Mouse (Mus musculus) hindbrain, embryonic 14.5 days (tissue): ENCODE measurements around the gene Trp53inp2. TPM values are rescaled to one million over a fixed set of nuclear protein-coding genes. Genes with fewer than 3 reads are reported as not detected.

ENCODE experiments used
- ATAC-seq: fragments of 200-750 bp; cut with Nextera tagmentation; 2 replicates; pipeline ENCODE4 v1.8.0; 2017; ENCODE audit warnings: moderate number of reproducible peaks, mild to moderate bottlenecking, moderate TSS enrichment, moderate library complexity; ENCODE audit not compliant: low FRiP score
- DNase-seq: peaks from one replicate; pipeline ENCODE4 v3.0.0-alpha.2; 2015; ENCODE audit warnings: low spot score
- H3K27ac ChIP-seq: fragments of 300-500 bp; sonication (generic); 2 replicates; pipeline ENCODE4 v1.5.1; 2014; ENCODE audit warnings: mild to moderate bottlenecking, moderate library complexity
- H3K27me3 ChIP-seq: fragments of 300-500 bp; sonication (generic); 2 replicates; pipeline ENCODE4 v1.6.1; 2014; ENCODE audit warnings: mild to moderate bottlenecking, low read length, mixed read lengths; ENCODE audit not compliant: control insufficient read depth, insufficient read depth
- H3K36me3 ChIP-seq: fragments of 300-500 bp; sonication (generic); replicated peaks from 2 replicates; pipeline ENCODE4 v1.6.1; 2014; ENCODE audit not compliant: control insufficient read depth, insufficient read depth
- H3K4me1 ChIP-seq: fragments of 300-500 bp; sonication (generic); replicated peaks from 2 replicates; pipeline ENCODE4 v1.6.1; 2014; ENCODE audit warnings: antibody characterized with exemption, low read length, mixed read lengths; ENCODE audit not compliant: control insufficient read depth, insufficient read depth
- H3K4me2 ChIP-seq: fragments of 300-500 bp; sonication (generic); replicated peaks from 2 replicates; pipeline ENCODE4 v1.6.1; 2014; ENCODE audit warnings: mild to moderate bottlenecking, moderate library complexity
- H3K4me3 ChIP-seq: fragments of 300-500 bp; sonication (generic); replicated peaks from 2 replicates; pipeline ENCODE4 v1.5.1; 2014; ENCODE audit warnings: mild to moderate bottlenecking, low read length
- H3K9ac ChIP-seq: fragments of 300-500 bp; sonication (generic); 2 replicates; pipeline ENCODE4 v1.6.1; 2014
- H3K9me3 ChIP-seq: fragments of 300-500 bp; sonication (generic); 2 replicates; pipeline ENCODE4 v1.6.1; 2016; ENCODE audit warnings: low read length; ENCODE audit not compliant: control insufficient read depth
- WGBS: fragments of 180-500 bp; shearing (Covaris S2); extraction: QIAGEN DNeasy Blood & Tissue Kit; methylation state at CpG from one replicate; pipeline ENCODE4 v1.1.7; 2014; 5-methylcytosine and 5-hydroxymethylcytosine counted together
- polyA plus RNA-seq: library from polyadenylated mRNA; unstranded; fragments of >200 nt; fragmentation: Nextera tagmentation; extraction: Ambion mirVana; gene quantifications from 2 replicates; pipeline ENCODE4 v1.2.1, GENCODE M21; 2014

The Trp53inp2 gene
- polyA plus RNA-seq, result 91.6 and 94.6 TPM in 2 replicates

DNA sequence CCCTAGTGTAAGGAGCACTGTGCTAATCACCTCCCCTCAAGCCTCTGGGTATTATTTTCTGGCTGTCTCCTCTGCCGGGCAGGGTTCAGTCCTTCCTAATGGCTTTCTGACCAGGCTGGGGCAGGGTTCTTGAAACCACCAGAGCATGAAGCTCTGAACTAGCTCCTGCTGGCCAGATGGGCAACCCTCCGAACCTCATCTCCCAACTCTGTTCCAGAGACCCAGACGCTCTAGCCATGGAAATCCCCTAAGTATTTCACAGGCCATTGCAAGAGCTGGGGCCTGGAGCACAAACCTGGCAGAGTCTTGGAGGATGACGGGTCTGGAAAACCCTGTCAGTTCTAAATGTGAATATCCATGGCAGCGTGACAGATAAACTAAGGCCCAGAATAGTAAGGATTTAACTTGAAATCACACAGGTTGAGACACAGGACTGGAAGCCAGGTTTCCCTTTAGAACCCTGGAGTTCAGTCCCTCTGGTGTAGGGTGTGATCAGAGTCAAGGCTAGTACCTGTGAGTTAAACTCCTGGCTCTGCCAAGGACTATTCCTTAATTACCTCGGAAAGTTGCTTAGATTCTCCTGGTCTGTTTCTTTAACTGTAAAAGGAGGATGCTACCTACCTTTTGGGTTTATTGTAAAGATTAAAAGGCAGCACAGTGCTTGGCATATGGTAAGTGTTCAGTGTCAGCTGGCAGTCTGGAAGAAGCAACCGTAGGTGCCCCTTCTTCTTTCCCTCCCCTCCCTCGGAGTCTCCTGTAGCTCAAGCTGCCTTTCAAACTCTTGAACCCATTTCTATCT is at the start of gene Trp53inp2:
Trp53inp2 (plus strand) TSS at position 799 of the 799 bp plus-strand sequence.
- peaks cover 37% of the 10 kb centered on the region for H3K4me1 ChIP-seq
- peak within 1 kb of the TSS; percentile 80 for H3K4me3 ChIP-seq
- H3K27ac ChIP-seq, result peak within 1 kb of the TSS; percentile 100
- H3K9me3 ChIP-seq, result no peaks in the 10 kb centered on the region
- peaks cover 3% of the 10 kb centered on the region for H3K36me3 ChIP-seq
- 35% methylated on average over 8 of the region's 8 CpGs for WGBS
- peak within 1 kb of the TSS; percentile 95 for H3K9ac ChIP-seq
- no peaks in the 10 kb centered on the region for H3K27me3 ChIP-seq
- ATAC-seq, result no peak
- no peak for DNase-seq
- peak within 1 kb of the TSS; percentile 84 for H3K4me2 ChIP-seq

- H3K9ac ChIP-seq, result no peak overlapping the region
- DNase-seq (no peak), ATAC-seq (no peak)
- H3K4me1 ChIP-seq, result no peaks in the 10 kb centered on the region
- H3K36me3 ChIP-seq, result peaks cover 77% of the 10 kb centered on the region
- H3K4me2 ChIP-seq, result no peak overlapping the region
- H3K9me3 ChIP-seq, result no peaks in the 10 kb centered on the region
- 92% methylated on average over 4 of the region's 4 CpGs for WGBS
- H3K27me3 ChIP-seq, result no peaks in the 10 kb centered on the region
- H3K27ac ChIP-seq, result no peak overlapping the region
- H3K4me3 ChIP-seq, result no peak overlapping the region
These were observed 49.5 kb upstream of the Trp53inp2 start for GRCm38 (mm10) chr2:155331351-155331750.

DNA sequence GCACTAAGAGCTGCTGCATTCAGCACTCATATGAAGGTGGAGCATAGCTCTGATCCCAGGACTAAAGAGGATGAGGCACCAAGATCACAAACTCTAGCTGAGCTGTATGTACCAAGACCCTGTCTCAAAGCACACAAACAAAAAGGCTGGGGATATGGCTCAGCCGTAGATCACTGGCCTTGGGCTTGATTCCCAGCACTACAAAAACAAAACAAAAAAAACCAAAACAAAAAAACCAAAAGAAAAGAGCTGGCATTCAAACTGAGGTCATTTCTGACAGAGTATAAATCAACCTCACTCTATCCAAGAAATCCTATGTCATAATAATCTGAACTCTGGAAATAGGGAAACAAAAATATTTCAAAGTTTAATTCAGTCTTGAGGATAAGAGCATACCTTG is 47.4 kb upstream of the Trp53inp2 start:
- 93% methylated on average over 1 of the region's 1 CpGs for WGBS
- ATAC-seq (no peak), DNase-seq (no peak)
- H3K27ac ChIP-seq, result no peak overlapping the region
- no peak overlapping the region for H3K4me3 ChIP-seq
- no peak overlapping the region for H3K4me2 ChIP-seq
- H3K27me3 ChIP-seq, result no peaks in the 10 kb centered on the region
- peaks cover 63% of the 10 kb centered on the region for H3K36me3 ChIP-seq
- no peaks in the 10 kb centered on the region for H3K9me3 ChIP-seq
- no peak overlapping the region for H3K9ac ChIP-seq
- no peaks in the 10 kb centered on the region for H3K4me1 ChIP-seq

DNA sequence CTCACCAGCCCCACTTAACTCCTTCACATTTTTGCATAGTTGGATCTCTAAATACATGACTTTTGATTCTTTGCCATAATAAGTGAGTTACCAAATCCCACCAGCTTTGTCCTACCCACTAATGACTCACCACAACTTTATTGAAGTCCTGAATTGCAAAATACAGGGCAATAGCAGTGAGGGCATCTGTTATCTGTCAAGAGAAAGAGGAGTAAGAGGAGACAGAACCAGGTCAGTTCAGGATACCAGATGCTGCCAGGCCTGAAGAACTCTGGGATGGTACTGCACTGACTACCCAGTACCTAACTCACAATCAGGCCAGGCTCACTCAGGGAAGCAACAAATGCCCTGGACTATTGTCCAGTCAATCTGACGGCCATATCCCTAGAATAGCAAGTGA is 45.6 kb upstream of the Trp53inp2 start:
- Histone ChIP-seq H3K4me2 (no peak overlapping the region), H3K4me1 (no peaks in the 10 kb centered on the region), H3K27me3 (no peaks in the 10 kb centered on the region), H3K9me3 (no peaks in the 10 kb centered on the region), H3K36me3 (peaks cover 51% of the 10 kb centered on the region), H3K27ac (no peak overlapping the region), H3K9ac (no peak overlapping the region), H3K4me3 (no peak overlapping the region)
- DNase-seq (no peak), ATAC-seq (no peak)
- 97% methylated on average over 1 of the region's 1 CpGs for WGBS

GRCm38 (mm10) chr2:155336254-155336653 is 44.6 kb upstream of the Trp53inp2 start:
- Histone ChIP-seq H3K36me3 (peaks cover 41% of the 10 kb centered on the region), H3K27ac (no peak overlapping the region), H3K9ac (no peak overlapping the region), H3K4me3 (no peak overlapping the region), H3K27me3 (no peaks in the 10 kb centered on the region), H3K4me2 (no peak overlapping the region), H3K9me3 (no peaks in the 10 kb centered on the region), H3K4me1 (no peaks in the 10 kb centered on the region)
- DNase-seq (no peak), ATAC-seq (no peak)
- 98% methylated on average over 3 of the region's 3 CpGs for WGBS

GRCm38 (mm10) chr2:155340166-155340565 is 40.7 kb upstream of the Trp53inp2 start:
- no peaks in the 10 kb centered on the region for H3K27me3 ChIP-seq
- no peak for DNase-seq
- no peak overlapping the region for H3K9ac ChIP-seq
- no peak for ATAC-seq
- no peak overlapping the region for H3K27ac ChIP-seq
- H3K4me1 ChIP-seq, result no peaks in the 10 kb centered on the region
- no peak overlapping the region for H3K4me3 ChIP-seq
- peaks cover 22% of the 10 kb centered on the region; the same call in 1 of the 2 replicates for H3K36me3 ChIP-seq
- H3K9me3 ChIP-seq, result no peaks in the 10 kb centered on the region
- H3K4me2 ChIP-seq, result no peak overlapping the region

GRCm38 (mm10) chr2:155346670-155347069 is 34.2 kb upstream of the Trp53inp2 start:
- DNase-seq, result no peak
- Histone ChIP-seq H3K4me2 (no peak overlapping the region), H3K4me3 (no peak overlapping the region), H3K9ac (no peak overlapping the region), H3K9me3 (no peaks in the 10 kb centered on the region), H3K27ac (no peak overlapping the region), H3K4me1 (no peaks in the 10 kb centered on the region), H3K36me3 (peaks cover 14% of the 10 kb centered on the region; the same call in 1 of the 2 replicates), H3K27me3 (no peaks in the 10 kb centered on the region)
- WGBS, result 86% methylated on average over 1 of the region's 1 CpGs
- ATAC-seq, result no peak

GRCm38 (mm10) chr2:155354402-155354801 is 26.5 kb upstream of the Trp53inp2 start:
- no peaks in the 10 kb centered on the region for H3K27me3 ChIP-seq
- no peak overlapping the region for H3K4me3 ChIP-seq
- no peak overlapping the region for H3K9ac ChIP-seq
- ATAC-seq (no peak), DNase-seq (no peak)
- no peaks in the 10 kb centered on the region for H3K9me3 ChIP-seq
- no peaks in the 10 kb centered on the region for H3K36me3 ChIP-seq
- H3K27ac ChIP-seq, result no peak overlapping the region
- peaks cover 15% of the 10 kb centered on the region for H3K4me1 ChIP-seq
- H3K4me2 ChIP-seq, result no peak overlapping the region
- WGBS, result 93% methylated on average over 3 of the region's 3 CpGs

GRCm38 (mm10) chr2:155356971-155357591 is 23.8 kb upstream of the Trp53inp2 start, which contains the start of gene Pigu:
Gene Pigu, minus strand, starts transcription at chr2:155357430.
- H3K9ac ChIP-seq, result peak within 1 kb of the TSS; percentile 77
- ATAC-seq (peak; percentile 99), DNase-seq (peak; percentile 98)
- under 1% methylated on average over 38 of the region's 38 CpGs for WGBS
- no peaks in the 10 kb centered on the region for H3K27me3 ChIP-seq
- H3K4me1 ChIP-seq, result peaks cover 15% of the 10 kb centered on the region
- H3K9me3 ChIP-seq, result no peaks in the 10 kb centered on the region
- peak within 1 kb of the TSS; percentile 68 for H3K4me2 ChIP-seq
- peak within 1 kb of the TSS; percentile 83 for H3K27ac ChIP-seq
- peak within 1 kb of the TSS; percentile 75 for H3K4me3 ChIP-seq
- no peaks in the 10 kb centered on the region for H3K36me3 ChIP-seq
